Mouse (Mus musculus): ENCODE measurements around the gene Adtrp.

Gene Adtrp

DNA sequence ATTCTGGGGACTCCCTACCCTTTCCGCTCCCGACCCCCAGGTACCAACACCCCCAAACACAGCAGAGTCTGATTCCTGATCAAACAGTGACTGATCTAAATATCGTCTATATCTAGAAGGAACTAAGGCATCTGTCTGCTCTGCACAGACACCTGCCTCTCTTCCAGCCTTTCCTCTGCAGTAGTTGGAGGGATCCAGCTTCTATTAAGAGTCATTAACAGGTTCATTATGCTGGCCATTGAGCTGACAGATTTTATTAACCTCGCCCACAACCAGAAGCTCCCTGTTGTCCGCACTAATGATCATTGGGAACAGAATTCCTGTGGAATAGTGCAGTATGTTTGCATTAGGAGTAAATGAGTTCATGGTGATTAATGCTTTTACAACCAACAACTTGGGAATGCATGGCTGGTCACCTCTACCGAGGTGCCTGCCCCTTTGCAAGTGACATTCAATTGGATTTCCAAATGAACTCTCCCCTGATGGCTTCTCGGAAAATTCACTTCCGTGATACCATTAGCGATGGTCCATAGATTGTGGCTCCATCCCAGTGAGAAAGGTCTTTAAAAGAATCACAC lies 67.8 kb downstream of the Adtrp start:
- DNase-seq (ENCODE audit: low read depth, low spot score), result no peak

DNA sequence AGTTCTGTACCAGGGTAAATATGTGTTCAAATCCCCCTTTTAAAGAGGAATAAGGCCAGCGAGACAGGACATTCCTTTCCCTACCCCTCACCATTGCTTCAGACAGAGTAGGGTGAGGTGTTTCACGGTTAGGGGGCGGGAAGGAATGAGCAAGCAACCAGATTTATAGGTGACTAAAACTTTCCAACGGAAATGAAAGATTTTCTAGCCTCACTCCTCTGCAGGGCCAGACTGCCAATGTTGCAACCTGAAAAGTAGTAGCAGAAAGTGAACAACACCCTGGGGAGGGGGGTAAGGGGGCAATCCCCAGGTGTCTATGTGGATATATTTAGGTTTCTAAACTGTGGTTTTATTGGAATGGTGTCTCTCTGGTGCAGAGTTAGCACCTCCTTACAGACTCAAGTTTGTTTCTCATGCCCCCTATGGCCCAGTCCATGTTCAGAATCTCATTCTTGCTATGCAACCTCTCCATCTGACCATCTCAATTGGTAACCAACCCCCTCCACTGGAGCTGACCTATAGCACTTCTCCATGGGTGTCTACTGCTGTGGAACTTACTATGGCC lies 73.6 kb downstream of the Adtrp start:
- DNase-seq (ENCODE audit: low read depth, low spot score), result peak; percentile 39

GRCm38 (mm10) chr13:41771061-41771460 lies 76.4 kb downstream of the Adtrp start:
- no peak for DNase-seq (ENCODE audit: low read depth, low spot score)

- no peak for DNase-seq (ENCODE audit: low read depth, low spot score)
Measured at GRCm38 (mm10) chr13:41767941-41768340, 79.5 kb downstream of the Adtrp start.

DNA sequence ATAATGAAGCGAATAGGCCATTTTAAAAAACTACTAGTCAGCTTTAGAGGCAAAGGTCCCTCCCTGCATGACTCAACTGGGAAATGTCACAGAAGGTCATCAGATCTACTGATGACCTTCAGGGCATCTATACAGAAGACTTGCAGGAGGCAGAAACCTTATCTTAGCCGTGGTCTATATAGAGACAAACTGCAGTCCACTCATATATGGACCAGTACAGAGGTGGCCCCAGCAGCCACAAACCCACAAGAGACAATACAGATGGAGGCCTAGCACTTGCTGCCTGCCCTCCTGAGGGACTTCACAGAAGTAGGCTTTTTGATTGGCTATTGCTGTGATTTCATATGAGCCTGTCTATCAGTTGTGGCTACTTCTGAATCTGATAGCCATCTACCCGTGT lies 85.5 kb downstream of the Adtrp start:
- no peak for DNase-seq (ENCODE audit: low read depth, low spot score)

GRCm38 (mm10) chr13:41760484-41760883 lies 87.0 kb downstream of the Adtrp start:
- DNase-seq (ENCODE audit: low read depth, low spot score), result peak; percentile 12

DNA sequence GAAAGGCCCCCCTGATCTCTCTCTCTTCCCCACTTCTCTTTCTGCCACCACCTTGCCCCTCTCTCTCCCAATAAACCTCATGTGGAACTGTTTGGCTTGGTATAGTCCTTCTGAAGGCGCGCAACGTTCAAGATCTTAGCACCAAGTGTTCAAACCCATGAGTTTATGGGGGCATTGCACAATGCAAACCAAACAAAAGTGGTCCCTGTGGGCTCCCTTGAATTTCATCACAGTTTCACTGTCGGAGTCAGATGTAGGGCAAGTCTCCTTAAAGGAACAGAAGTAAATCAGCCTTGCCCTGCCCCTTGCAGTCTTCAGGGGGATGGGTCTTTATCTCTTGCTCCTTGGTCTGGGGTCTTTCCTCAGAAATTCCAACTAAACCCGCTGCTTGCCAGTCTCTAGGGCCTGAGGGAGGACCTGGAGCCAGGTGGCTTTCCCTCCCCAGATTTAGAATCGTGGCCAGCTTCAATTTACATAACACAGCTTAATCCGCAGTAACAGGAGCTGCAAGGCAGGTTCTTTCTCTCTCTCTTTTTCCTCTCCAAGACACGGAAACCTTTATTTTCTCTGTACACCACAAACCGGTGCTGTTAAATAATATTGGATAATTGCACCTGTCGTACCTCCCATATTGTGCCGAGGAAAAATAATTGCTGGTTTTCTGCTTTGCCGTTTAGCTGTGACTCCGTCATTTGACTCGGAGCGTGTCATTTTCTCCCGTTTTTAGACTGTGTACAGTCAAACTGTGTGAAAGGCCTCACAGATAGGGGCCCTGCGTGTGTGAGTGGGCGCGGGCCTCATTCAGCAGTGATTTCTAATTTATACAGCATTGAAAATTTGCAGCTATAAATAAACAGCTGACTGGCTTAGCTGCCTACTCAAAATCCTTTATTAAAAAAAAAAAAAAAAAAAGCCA lies 88.7 kb downstream of the Adtrp start:
- DNase-seq (ENCODE audit: low read depth, low spot score), result no peak

- no peak for DNase-seq (ENCODE audit: low read depth, low spot score)
Measured at GRCm38 (mm10) chr13:41753114-41753513, 94.4 kb downstream of the Adtrp start.

DNA sequence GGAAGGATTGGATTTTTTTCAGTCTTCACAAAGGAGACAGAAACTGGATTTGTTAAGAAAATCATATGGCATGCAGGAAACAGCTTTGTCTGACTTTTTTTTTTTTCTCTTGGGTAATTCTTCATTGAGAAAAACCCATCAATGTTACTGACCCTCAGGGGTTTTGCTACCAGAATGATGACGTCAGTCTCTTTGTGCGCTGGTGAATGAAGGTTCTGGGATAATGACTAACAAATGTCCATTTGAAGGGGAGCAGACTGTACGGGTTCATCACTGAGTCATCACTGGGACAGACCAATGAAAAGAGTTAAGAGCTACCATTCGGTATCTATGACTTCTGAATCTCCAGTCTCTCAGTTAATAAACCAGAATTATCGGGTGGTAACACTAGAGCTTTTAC lies 97.0 kb downstream of the Adtrp start:
- no peak for DNase-seq (ENCODE audit: low read depth, low spot score)

GRCm38 (mm10) chr13:41748866-41749265 lies 98.6 kb downstream of the Adtrp start:
- no peak for DNase-seq (ENCODE audit: low read depth, low spot score)

GRCm38 (mm10) chr13:41747691-41748090 lies 99.8 kb downstream of the Adtrp start:
- DNase-seq (ENCODE audit: low read depth, low spot score), result no peak

DNA sequence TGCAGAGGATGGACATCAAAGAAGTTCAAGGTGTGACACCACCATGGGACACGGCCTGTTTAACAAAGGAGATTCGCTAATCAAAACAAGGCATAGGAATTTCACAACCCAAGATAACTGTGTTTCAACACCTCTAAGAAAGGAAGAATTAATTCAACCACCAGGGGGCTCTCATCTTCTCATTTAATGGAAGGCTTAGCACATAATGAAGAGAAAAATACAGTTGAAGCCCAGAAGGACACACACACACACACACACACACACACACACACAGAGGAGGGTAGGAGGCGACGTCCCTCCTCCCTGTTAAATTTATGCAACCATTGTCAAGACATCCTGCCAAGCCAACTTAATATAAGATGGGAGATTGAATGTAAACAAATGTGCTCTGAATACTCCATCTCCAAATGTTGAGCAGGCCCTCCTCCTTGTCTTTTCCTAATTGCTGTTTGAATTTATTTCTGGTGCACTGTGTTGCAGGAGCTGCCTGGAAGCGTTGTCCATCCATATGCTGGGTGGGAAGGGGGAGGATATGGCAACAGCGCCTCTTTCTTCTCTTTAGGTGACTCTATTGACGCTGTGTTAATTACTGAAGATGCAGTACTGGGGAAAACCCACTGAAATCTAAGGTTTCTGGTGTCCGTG lies 100.4 kb downstream of the Adtrp start:
- DNase-seq (ENCODE audit: low read depth, low spot score), result peak; percentile 76

GRCm38 (mm10) chr13:41740456-41741085 lies 106.9 kb downstream of the Adtrp start:
- DNase-seq (ENCODE audit: low read depth, low spot score), result no peak

- DNase-seq (ENCODE audit: low read depth, low spot score), result no peak
Measured at GRCm38 (mm10) chr13:41737628-41738309, 109.7 kb downstream of the Adtrp start.

DNA sequence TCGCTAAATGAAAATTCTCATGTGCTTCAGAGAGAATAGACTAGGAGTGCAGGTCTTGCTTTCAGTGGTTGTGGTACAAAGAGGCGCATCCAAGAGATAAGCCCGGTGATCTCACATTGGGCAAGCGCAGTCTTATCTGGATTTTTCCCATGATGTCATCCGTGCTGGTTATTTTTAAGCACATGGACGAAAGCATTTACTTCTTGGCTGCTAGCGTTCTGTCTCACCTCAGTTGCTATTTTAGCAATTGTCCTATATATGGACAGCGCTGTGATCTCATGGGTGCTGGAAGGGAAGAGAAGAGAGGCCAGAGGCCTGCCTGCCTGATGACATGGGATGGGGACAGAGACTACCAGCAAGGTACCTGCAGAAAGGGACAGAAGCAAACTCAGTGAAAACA lies 117.8 kb downstream of the Adtrp start:
- no peak for DNase-seq (ENCODE audit: low read depth, low spot score)

- no peak for DNase-seq (ENCODE audit: low read depth, low spot score)
Measured at GRCm38 (mm10) chr13:41727803-41728202, 119.7 kb downstream of the Adtrp start.

DNA sequence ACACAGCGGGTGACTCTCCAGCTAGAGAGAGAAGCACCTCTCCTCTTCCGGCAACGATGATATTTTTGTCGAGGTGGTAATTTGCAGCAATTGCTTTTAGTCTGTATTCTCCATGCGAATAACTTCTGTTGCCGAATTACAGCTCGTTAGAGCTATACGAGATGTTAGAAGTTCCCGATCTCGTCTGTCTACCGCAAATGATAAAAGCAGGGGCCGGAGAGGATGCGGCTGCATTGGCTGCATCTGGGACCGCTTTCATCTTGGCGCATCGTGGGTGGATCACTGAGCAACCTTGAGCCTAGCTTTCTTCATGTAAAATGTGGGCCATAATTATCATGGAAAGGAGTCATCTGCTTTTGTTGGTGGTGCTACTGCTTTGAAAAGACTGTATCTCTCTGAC lies 128.2 kb downstream of the Adtrp start:
- DNase-seq (ENCODE audit: low read depth, low spot score), result no peak

- DNase-seq (ENCODE audit: low read depth, low spot score), result no peak
Measured at GRCm38 (mm10) chr13:41718051-41718450, 129.4 kb downstream of the Adtrp start.

Data from CD4-positive, CD25-positive, alpha-beta regulatory T cell, adult 2 months (primary cell).